Mouse (Mus musculus) frontal cortex, postnatal 14 days (tissue): Measurements from ENCODE around the gene Nup133.

Experiments
- DNase-seq, 2 experiments: peaks; one replicate each; pipeline ENCODE4 v3.0.0; 2022; ENCODE audit warnings: low spot score in 2 of 2

The Nup133 gene

DNA sequence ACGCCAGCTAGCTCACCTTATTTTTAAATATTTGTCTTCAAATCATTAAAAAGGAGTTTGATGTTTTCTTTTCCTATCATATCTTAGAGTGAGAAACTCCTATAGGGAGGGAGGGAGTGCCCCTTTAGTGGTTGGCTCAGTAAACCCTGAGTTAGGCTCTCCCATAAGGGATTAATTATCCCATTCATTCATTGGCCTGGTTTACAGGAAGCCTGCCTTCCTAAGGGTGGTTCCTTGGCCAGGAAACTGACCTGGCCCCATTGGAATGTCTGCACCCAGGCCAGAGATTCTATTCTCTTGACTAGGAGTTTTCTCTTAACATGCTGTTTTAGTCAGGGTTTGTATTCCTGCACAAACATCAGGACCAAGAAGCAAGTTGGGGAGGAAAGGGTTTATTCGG, 61.1 kb downstream of the Nup133 start:
- no peak for DNase-seq

DNA sequence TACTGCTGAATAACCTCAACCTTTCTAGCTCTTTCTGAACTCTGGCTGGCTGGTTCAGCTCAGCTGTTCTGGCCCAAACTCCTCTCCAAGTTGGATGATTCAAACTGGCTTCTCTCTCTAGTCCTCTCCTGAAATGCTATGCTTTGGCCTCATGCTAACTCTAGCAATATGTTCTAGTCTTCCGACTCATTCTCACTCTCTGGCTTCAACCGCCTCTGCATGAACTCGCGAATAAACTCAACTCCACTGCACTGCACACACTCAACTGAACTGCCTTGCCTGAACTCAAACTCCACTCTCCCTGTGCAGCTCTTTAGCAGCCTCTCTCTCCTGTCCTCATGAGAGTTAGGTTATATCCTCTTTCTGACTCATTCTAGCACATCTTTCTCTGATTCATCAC, 61.9 kb downstream of the Nup133 start:
- DNase-seq: no peak

DNA sequence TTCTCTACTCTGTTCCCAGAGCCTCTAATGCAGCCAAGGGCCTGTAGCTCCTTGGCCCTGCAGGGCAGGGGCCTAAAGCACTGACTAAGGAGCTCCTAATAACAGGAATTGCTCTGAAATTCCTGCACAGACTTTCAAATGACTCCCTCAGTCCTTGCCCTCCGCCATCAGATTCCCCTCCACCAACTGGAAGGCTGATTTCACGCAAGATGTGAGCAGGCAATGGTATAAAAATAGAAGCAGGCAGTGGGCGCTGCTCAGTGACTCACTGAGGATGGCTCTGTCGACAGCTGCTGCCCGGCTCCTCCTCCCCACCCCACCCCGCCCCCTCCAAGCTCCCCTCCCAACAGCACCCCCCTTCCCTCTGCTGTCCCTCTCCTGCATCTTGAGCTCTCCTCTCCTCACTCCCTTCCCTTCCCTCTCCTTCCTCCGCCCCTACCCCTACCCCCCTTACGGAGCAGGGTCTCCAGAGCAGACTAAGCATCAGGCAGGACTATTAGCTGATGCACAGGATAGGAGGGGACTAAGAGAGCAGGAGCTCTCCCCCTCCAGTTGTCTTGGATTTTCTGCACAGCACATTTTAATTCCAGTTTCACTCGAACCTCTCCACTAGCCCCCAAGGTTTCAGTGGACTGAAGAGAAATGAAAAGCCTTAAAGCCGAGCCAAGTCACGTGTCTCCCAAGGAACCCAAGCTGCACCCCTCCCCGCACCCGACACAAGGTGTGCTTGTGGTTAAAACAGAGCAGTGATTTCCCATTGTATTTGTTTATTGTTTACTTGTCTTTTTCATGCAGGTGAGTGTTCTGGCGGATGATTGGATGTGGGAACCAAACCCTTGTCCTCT, 64.1 kb downstream of the Nup133 start:
- peak; percentile 71 to 76 for DNase-seq

DNA sequence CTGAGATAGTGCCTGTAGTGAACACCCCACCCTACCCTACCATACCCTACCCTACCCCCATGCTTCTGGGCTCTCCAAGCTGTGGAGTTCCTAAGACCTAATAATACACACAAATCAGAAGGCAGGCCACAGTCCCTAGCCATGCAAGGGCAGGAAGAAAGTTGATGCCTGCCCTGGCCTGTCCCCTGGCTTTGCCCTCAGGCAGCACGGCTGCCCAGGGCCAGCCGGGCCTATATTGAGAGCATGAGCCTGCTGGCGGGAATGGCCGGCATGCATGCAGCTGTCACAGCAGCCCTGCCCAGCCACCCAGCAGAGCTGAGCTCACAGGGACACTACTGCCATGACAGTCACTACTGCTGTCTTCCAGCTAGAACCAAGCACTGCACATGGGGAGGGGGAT, 66.0 kb downstream of the Nup133 start:
- DNase-seq: no peak

GRCm38 (mm10) chr8:123882412-123882811, 66.7 kb downstream of the Nup133 start:
- no peak for DNase-seq

GRCm38 (mm10) chr8:123880821-123881350, 68.2 kb downstream of the Nup133 start:
- no peak for DNase-seq

DNA sequence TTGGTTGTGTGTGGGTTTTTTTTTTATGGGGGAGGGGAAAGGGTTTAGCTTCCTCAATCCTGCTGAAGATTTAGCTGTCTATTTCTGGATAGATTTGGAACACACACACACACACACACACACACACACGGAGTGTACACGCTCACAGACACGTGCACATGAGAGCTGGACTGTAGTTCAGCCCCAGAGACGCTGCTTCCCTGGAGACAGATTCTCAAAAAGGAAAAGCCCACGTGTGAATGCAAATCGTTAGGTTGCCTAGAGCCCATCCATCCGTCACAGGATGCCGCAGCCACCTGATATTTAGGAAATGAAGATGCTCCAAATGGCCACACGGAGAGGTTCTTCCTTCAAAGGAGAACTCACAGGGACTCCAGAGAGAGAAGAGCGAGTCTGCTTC, 68.8 kb downstream of the Nup133 start:
- DNase-seq: peak; percentile 68 to 82

GRCm38 (mm10) chr8:123877865-123878264, 71.2 kb downstream of the Nup133 start:
- DNase-seq: no peak

- no peak for DNase-seq
Observed at GRCm38 (mm10) chr8:123874324-123874723, 74.7 kb downstream of the Nup133 start.

- no peak for DNase-seq
Observed at GRCm38 (mm10) chr8:123873364-123873763, 75.7 kb downstream of the Nup133 start.

DNA sequence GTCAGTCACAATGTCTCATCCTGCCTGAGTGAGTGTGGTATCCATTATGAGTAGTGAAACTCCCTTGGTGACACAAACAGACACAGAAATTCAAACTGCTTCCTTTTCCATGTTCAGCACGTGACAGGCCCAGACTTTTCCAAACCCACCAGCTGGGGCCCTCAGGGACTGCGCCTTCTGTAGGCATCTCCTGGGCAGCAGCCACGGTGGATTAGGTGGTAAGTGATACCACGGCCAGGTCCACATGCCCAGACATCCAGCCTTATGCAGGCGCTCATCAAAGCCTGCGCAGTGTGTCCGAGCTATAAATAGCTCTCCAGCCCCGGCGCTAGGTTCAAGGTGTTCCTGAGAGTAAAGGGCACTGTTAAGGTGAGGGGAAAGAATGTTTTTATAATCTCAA, 77.0 kb downstream of the Nup133 start:
- DNase-seq: no peak

DNA sequence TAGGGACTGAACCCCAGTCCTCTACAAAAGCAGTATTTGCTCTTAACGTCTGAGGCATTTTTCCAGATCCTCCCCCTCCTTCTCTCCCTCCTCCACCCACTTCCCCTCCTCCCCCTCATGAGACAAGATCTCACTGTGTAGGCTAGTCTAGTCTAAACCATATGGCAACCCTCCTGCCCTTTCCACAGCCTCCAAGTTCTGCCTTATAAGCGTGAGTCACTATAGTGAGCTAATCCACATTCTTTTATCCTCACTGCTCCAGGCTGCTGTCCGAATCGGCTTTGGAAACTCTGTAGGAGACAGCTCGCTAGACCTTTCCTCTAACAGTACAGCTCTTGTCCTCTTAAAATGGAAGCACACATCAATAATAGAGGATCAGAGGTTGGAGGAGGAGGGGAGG, 82.1 kb downstream of the Nup133 start:
- no peak for DNase-seq

DNA sequence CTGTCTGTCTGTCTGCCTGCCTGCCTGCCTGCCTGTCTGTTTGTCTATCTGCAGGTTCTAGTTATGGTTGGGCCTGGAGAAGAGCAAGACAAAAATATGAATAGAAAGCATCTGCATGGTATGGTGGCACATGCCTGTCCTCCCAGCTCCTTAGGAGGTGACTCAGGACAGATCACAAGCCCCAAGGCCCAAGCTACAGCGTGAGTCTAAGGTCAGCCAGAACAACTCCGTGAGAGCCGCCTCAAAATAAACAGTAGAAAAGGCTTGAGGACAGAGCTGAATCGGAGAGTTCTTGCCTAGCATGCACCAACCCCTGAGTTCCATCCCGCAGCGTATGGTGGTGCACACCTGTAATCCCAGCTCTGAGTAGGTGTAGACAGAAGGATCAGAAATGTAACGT, 83.3 kb downstream of the Nup133 start:
- DNase-seq: no peak

DNA sequence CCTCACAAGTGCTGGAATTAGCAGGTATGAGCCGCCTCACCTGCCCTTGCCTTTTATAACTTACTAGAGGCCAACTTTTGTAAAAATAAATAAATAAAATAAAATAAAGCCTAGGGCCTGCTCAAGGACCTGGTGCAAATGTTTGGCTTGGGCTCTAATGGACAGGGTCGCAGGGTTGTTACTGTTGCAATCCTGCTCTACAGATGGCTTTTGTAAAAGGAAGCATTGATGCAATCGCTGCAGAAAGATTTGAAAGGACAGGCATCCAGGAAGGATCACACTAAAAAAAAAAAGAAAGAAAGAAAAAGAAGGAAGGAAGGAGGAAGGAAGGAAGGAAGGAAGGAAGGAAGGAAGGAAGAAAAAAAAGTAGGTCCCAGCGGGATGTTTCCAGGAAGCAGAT, 88.7 kb downstream of the Nup133 start:
- DNase-seq: no peak

GRCm38 (mm10) chr8:123859648-123860259, 89.3 kb downstream of the Nup133 start, which contains the start of gene Ccsap:
TSS of gene Ccsap (minus strand) at chr8:123860209.
- DNase-seq: peak in 1 of 2 experiments; percentile 54

GRCm38 (mm10) chr8:123858941-123859647, 90.0 kb downstream of the Nup133 start:
- DNase-seq: peak; percentile 80 to 85

DNA sequence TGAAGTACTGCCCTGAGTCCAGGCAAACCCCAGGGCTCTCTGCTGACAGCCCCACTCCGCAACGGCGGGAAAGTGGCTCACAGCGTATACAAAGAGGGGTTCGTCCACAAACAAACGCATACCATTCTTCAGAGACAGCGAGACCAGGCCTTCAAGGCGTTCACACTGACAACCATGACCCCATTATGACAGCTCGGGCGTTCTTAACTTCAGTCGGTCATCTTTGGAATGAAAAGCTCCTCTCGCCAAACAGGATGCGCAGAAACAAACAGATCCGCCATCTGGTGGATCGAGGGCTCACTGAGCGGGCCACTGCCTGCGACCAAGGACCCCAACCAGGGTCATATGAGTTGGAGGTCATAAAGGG, 90.5 kb downstream of the Nup133 start:
- no peak for DNase-seq

DNA sequence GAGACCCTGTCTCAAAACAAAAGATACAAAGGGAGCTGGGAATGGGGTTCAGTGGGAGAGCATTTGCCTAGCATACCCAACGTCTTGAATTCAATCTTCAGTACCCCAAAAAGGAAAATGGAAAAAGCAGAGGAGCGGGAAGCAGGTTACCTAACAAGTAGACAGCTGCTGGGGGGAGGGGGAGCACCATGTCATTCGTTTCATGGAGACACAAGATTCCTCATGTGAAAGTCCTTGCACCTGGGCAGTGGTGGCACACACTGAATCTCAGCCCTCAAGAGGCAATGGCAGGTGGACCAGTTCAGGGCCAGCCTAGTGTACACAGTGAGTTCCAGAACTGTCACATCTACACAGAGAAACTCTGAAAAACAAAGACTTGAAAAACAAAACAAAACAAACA, 91.7 kb downstream of the Nup133 start:
- DNase-seq: no peak

- no peak for DNase-seq
Observed at GRCm38 (mm10) chr8:123854733-123855475, 94.2 kb downstream of the Nup133 start.

DNA sequence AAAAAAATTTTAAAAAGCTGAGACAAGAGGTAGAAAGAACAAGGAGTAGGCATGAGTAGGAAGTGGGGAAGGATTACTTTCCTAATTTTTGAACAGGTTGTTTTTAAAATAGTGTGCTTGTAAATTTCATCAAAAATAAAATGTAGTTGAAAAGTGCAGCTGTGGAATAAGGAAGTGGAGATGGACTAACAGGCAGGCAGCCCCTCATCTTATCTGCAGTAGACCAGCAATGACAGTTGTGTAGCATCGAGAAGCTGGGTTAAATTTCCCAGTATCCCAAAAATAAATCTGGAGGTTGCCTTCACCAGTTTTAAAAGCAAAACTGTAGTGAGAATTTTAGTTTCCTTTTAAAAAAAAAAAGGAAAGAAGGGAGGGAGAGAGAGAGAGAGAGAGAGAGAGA, 94.8 kb downstream of the Nup133 start:
- no peak for DNase-seq

GRCm38 (mm10) chr8:123851590-123851989, 97.5 kb downstream of the Nup133 start:
- no peak for DNase-seq

- DNase-seq: no peak
Observed at GRCm38 (mm10) chr8:123849352-123849751, 99.7 kb downstream of the Nup133 start.
